Mouse (Mus musculus): ENCODE results near the gene Tnfaip8l2. TPM values are rescaled to one million over a fixed set of nuclear protein-coding genes. Genes with fewer than 3 reads are reported as not detected.

The Tnfaip8l2 gene
- total and polyA plus RNA-seq, 2 experiments from 2014 or later = 2.7 to 5.4 TPM

- ATAC-seq (ENCODE audit: insufficient read depth, low read depth) = peak; percentile 48
- WGBS = 6% methylated on average over 57 of the region's 58 CpGs
Measured at GRCm38 (mm10) chr3:95173256-95173949, 31.2 kb upstream of the Tnfaip8l2 start.

GRCm38 (mm10) chr3:95172526-95173255, 30.5 kb upstream of the Tnfaip8l2 start:
- Histone ChIP-seq H3K4me2 (ENCODE audit: low read depth, low read length) (peak overlapping the region; percentile 71), H3K27ac (ENCODE audit: low read depth) (no peak overlapping the region), H3K27me3 (ENCODE audit: control insufficient read depth, insufficient read depth, low read length) (peaks cover 48% of the 10 kb centered on the region), H3K36me3 (replicated peaks; ENCODE audit: control insufficient read depth, insufficient read depth, low read length) (no peaks in the 10 kb centered on the region), H3K4me1 (ENCODE audit: control insufficient read depth, insufficient read depth) (0 out of 2 replicates have a peak, but pooled peaks cover 9% of the 10 kb centered on the region), H3K9me3 (replicated peaks; ENCODE audit: control insufficient read depth, low read length) (no peaks in the 10 kb centered on the region), H3K4me3 (ENCODE audit: low read depth, low read length) (peak overlapping the region; percentile 51), H3K9ac (replicated peaks; ENCODE audit: low read depth, low read length) (no peak overlapping the region)
- DNase-seq (ENCODE audit: low spot score) (no peak), ATAC-seq (ENCODE audit: insufficient read depth, low read depth) (no peak)
- 27% methylated on average over 79 of the region's 84 CpGs for WGBS
- no peak for TF ChIP-seq EP300 (IDR thresholded peaks at IDR 0.05; ENCODE audit: low read depth)
- TF ChIP-seq CTCF (IDR thresholded peaks at IDR 0.05; ENCODE audit: low read depth) = no peak

More at GRCm38 (mm10) chr3:95173256-95173949, 31.2 kb upstream of the Tnfaip8l2 start:
- Histone ChIP-seq H3K36me3 (replicated peaks; ENCODE audit: control insufficient read depth, insufficient read depth, low read length) (no peaks in the 10 kb centered on the region), H3K9me3 (replicated peaks; ENCODE audit: control insufficient read depth, low read length) (no peaks in the 10 kb centered on the region), H3K9ac (replicated peaks; ENCODE audit: low read depth, low read length) (peak overlapping the region; percentile 44), H3K4me3 (ENCODE audit: low read depth, low read length) (peak overlapping the region; percentile 51), H3K27me3 (ENCODE audit: control insufficient read depth, insufficient read depth, low read length) (peaks cover 48% of the 10 kb centered on the region), H3K4me2 (ENCODE audit: low read depth, low read length) (peak overlapping the region; percentile 71), H3K27ac (ENCODE audit: low read depth) (no peak overlapping the region), H3K4me1 (ENCODE audit: control insufficient read depth, insufficient read depth) (0 out of 2 replicates have a peak, but pooled peaks cover 9% of the 10 kb centered on the region)
- DNase-seq (ENCODE audit: low spot score) = no peak
- TF ChIP-seq CTCF (IDR thresholded peaks at IDR 0.05; ENCODE audit: low read depth) = no peak
- no peak for TF ChIP-seq EP300 (IDR thresholded peaks at IDR 0.05; ENCODE audit: low read depth)

- WGBS = 71% methylated on average over 6 of the region's 6 CpGs
- no peak for DNase-seq (ENCODE audit: low spot score)
Measured at GRCm38 (mm10) chr3:95171105-95171504, 28.9 kb upstream of the Tnfaip8l2 start.

GRCm38 (mm10) chr3:95169996-95170395, 27.8 kb upstream of the Tnfaip8l2 start:
- no peaks in the 10 kb centered on the region for H3K36me3 ChIP-seq (replicated peaks; ENCODE audit: control insufficient read depth, insufficient read depth, low read length)
- TF ChIP-seq CTCF (IDR thresholded peaks at IDR 0.05; ENCODE audit: low read depth) = no peak
- no peak for TF ChIP-seq EP300 (IDR thresholded peaks at IDR 0.05; ENCODE audit: low read depth)
- WGBS = 88% methylated on average over 10 of the region's 10 CpGs
- peaks cover 49% of the 10 kb centered on the region for H3K27me3 ChIP-seq (ENCODE audit: control insufficient read depth, insufficient read depth, low read length)
- H3K27ac ChIP-seq (ENCODE audit: low read depth) = no peak overlapping the region
- no peak overlapping the region for H3K4me3 ChIP-seq (ENCODE audit: low read depth, low read length)
- ATAC-seq (ENCODE audit: insufficient read depth, low read depth) (no peak), DNase-seq (ENCODE audit: low spot score) (no peak)
- H3K4me1 ChIP-seq (ENCODE audit: control insufficient read depth, insufficient read depth) = peaks cover 11% of the 10 kb centered on the region; the same call in 1 of the 2 replicates
- no peak overlapping the region for H3K4me2 ChIP-seq (ENCODE audit: low read depth, low read length)
- no peak overlapping the region for H3K9ac ChIP-seq (replicated peaks; ENCODE audit: low read depth, low read length)
- H3K9me3 ChIP-seq (replicated peaks; ENCODE audit: control insufficient read depth, low read length) = no peaks in the 10 kb centered on the region

More at GRCm38 (mm10) chr3:95171105-95171504, 28.9 kb upstream of the Tnfaip8l2 start:
- H3K4me1 ChIP-seq (ENCODE audit: control insufficient read depth, insufficient read depth) = 0 out of 2 replicates have a peak, but pooled peaks cover 9% of the 10 kb centered on the region
- no peak overlapping the region for H3K27ac ChIP-seq (ENCODE audit: low read depth)
- no peak overlapping the region for H3K4me2 ChIP-seq (ENCODE audit: low read depth, low read length)
- no peak for ATAC-seq (ENCODE audit: insufficient read depth, low read depth)
- no peak overlapping the region for H3K4me3 ChIP-seq (ENCODE audit: low read depth, low read length)
- H3K9me3 ChIP-seq (replicated peaks; ENCODE audit: control insufficient read depth, low read length) = no peaks in the 10 kb centered on the region
- no peaks in the 10 kb centered on the region for H3K36me3 ChIP-seq (replicated peaks; ENCODE audit: control insufficient read depth, insufficient read depth, low read length)
- peaks cover 52% of the 10 kb centered on the region for H3K27me3 ChIP-seq (ENCODE audit: control insufficient read depth, insufficient read depth, low read length)
- no peak overlapping the region for H3K9ac ChIP-seq (replicated peaks; ENCODE audit: low read depth, low read length)
- no peak for TF ChIP-seq EP300 (IDR thresholded peaks at IDR 0.05; ENCODE audit: low read depth)
- TF ChIP-seq CTCF (IDR thresholded peaks at IDR 0.05; ENCODE audit: low read depth) = no peak

- ATAC-seq (ENCODE audit: insufficient read depth, low read depth) = no peak
- H3K36me3 ChIP-seq (replicated peaks; ENCODE audit: control insufficient read depth, insufficient read depth, low read length) = no peaks in the 10 kb centered on the region
- WGBS = 34% methylated on average over 5 of the region's 5 CpGs
- DNase-seq (ENCODE audit: low spot score) = no peak
- TF ChIP-seq EP300 (IDR thresholded peaks at IDR 0.05; ENCODE audit: low read depth) (no peak), CTCF (IDR thresholded peaks at IDR 0.05; ENCODE audit: low read depth) (no peak)
- peaks cover 38% of the 10 kb centered on the region for H3K4me1 ChIP-seq (ENCODE audit: control insufficient read depth, insufficient read depth)
- H3K27me3 ChIP-seq (ENCODE audit: control insufficient read depth, insufficient read depth, low read length) = peaks cover 13% of the 10 kb centered on the region; the same call in 1 of the 2 replicates
- no peak overlapping the region for H3K9ac ChIP-seq (replicated peaks; ENCODE audit: low read depth, low read length)
- H3K4me3 ChIP-seq (ENCODE audit: low read depth, low read length) = no peak overlapping the region
- H3K4me2 ChIP-seq (ENCODE audit: low read depth, low read length) = no peak overlapping the region
- no peaks in the 10 kb centered on the region for H3K9me3 ChIP-seq (replicated peaks; ENCODE audit: control insufficient read depth, low read length)
- no peak overlapping the region for H3K27ac ChIP-seq (ENCODE audit: low read depth)
Measured at GRCm38 (mm10) chr3:95164840-95165239, 22.7 kb upstream of the Tnfaip8l2 start.

All from heart, postnatal 0 days (tissue).